Mouse (Mus musculus): ENCODE data around the gene Pmepa1. TPM values are rescaled to one million over a fixed set of nuclear protein-coding genes. Genes with fewer than 3 reads are reported as not detected.

The Pmepa1 gene
- polyA plus RNA-seq, 1 experiment from 2014 or later: 4.1 TPM

GRCm38 (mm10) chr2:173217763-173218258 lies 58.5 kb downstream of the Pmepa1 start:
- Histone ChIP-seq H3K4me2 (ENCODE audit: low read depth, low read length) (no peak overlapping the region), H3K36me3 (ENCODE audit: control insufficient read depth, insufficient read depth) (no peaks in the 10 kb centered on the region), H3K9ac (ENCODE audit: low read length) (no peak overlapping the region), H3K4me1 (ENCODE audit: control insufficient read depth, insufficient read depth, low read length) (no peaks in the 10 kb centered on the region; the same call in 1 of the 2 replicates), H3K27me3 (ENCODE audit: control insufficient read depth, insufficient read depth, low read length) (0 out of 2 replicates have a peak, but pooled peaks cover 2% of the 10 kb centered on the region), H3K27ac (ENCODE audit: low read length) (no peak overlapping the region), H3K9me3 (replicated peaks; ENCODE audit: control insufficient read depth, low read length) (peaks cover 10% of the 10 kb centered on the region), H3K4me3 (ENCODE audit: low read length) (no peak overlapping the region)
- WGBS: 88% methylated on average over 5 of the region's 5 CpGs
- no peak for ATAC-seq (replicated peaks; ENCODE audit: extremely low read depth, insufficient read depth, low FRiP score)

DNA sequence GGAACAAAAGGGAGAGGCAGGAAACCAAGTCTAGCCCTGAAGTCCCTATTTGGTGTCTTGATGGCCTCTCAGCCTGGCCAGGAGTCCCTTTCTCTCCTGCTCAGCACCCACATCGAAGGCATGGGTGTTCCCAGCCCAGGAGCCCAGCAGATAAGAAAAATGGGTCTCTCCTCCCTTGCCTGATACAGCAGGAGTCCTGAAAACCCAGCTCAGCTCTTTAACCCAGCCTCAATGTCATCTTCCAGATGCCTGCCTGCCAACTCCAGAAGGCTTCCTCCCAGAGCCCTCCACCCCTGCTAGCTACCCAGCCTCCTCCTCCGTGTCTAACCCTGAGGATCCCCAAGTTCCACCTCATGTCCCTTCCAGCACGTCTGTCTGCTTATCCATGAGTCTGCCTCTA lies 59.1 kb downstream of the Pmepa1 start:
- H3K27me3 ChIP-seq (ENCODE audit: control insufficient read depth, insufficient read depth, low read length): 0 out of 2 replicates have a peak, but pooled peaks cover 2% of the 10 kb centered on the region
- WGBS: 54% methylated on average over 3 of the region's 3 CpGs
- ATAC-seq (replicated peaks; ENCODE audit: extremely low read depth, insufficient read depth, low FRiP score): no peak

DNA sequence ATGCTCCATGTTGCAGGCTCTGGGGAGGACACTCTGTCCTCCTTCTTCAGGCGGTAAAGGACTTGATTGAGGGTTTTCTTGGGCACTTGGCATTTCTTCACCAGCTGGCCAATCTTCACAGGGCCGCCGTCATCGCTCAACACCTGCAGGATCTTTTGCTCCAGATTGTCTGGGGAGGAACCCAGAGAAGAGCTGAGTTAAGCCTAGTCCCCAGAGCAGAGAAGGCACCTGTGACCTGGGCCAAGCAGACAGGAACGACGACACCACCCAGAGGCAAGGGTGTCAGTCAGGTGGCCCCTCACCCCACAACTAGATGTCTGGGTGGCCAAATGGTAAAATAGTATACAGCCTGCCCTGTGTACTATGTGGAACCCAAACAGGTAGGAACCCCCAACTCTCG lies 59.5 kb downstream of the Pmepa1 start:
- 78% methylated on average over 7 of the region's 7 CpGs for WGBS
- no peak overlapping the region for H3K9ac ChIP-seq (ENCODE audit: low read length)
- H3K4me1 ChIP-seq (ENCODE audit: control insufficient read depth, insufficient read depth, low read length): no peaks in the 10 kb centered on the region; the same call in 1 of the 2 replicates
- ATAC-seq (replicated peaks; ENCODE audit: extremely low read depth, insufficient read depth, low FRiP score): no peak
- no peaks in the 10 kb centered on the region for H3K36me3 ChIP-seq (ENCODE audit: control insufficient read depth, insufficient read depth)
- H3K9me3 ChIP-seq (replicated peaks; ENCODE audit: control insufficient read depth, low read length): peaks cover 10% of the 10 kb centered on the region
- H3K27ac ChIP-seq (ENCODE audit: low read length): no peak overlapping the region
- H3K27me3 ChIP-seq (ENCODE audit: control insufficient read depth, insufficient read depth, low read length): 0 out of 2 replicates have a peak, but pooled peaks cover 2% of the 10 kb centered on the region
- no peak overlapping the region for H3K4me3 ChIP-seq (ENCODE audit: low read length)
- no peak overlapping the region for H3K4me2 ChIP-seq (ENCODE audit: low read depth, low read length)

More for the DNA sequence above, 59.1 kb downstream of the Pmepa1 start:
- no peak overlapping the region for H3K9ac ChIP-seq (ENCODE audit: low read length)
- no peak overlapping the region for H3K4me2 ChIP-seq (ENCODE audit: low read depth, low read length)
- H3K27ac ChIP-seq (ENCODE audit: low read length): no peak overlapping the region
- peaks cover 10% of the 10 kb centered on the region for H3K9me3 ChIP-seq (replicated peaks; ENCODE audit: control insufficient read depth, low read length)
- H3K4me1 ChIP-seq (ENCODE audit: control insufficient read depth, insufficient read depth, low read length): no peaks in the 10 kb centered on the region; the same call in 1 of the 2 replicates
- H3K36me3 ChIP-seq (ENCODE audit: control insufficient read depth, insufficient read depth): no peaks in the 10 kb centered on the region
- H3K4me3 ChIP-seq (ENCODE audit: low read length): no peak overlapping the region

DNA sequence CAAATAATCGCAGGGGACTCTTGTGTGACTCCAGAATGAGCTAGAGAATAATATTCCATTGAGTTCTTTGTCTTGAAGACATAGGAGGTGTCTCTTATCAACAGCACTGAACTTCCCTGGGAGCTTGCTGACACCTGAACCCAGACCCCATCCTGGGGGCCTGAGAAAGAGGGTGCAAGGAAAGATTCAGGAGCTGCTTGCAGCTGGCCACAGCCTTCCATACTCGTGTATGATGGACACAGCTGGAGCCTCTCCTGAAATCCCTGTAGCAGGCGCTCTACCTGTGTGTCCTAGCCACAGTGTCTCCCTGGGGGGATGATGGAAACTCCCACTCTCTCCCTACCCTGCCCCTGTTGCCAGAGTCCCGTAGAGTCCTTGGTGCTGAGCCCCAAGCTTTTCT lies 64.1 kb downstream of the Pmepa1 start:
- Histone ChIP-seq H3K27me3 (ENCODE audit: control insufficient read depth, insufficient read depth, low read length) (no peaks in the 10 kb centered on the region), H3K4me2 (ENCODE audit: low read depth, low read length) (no peak overlapping the region), H3K27ac (ENCODE audit: low read length) (no peak overlapping the region), H3K9ac (ENCODE audit: low read length) (no peak overlapping the region), H3K4me1 (ENCODE audit: control insufficient read depth, insufficient read depth, low read length) (no peaks in the 10 kb centered on the region), H3K36me3 (ENCODE audit: control insufficient read depth, insufficient read depth) (no peaks in the 10 kb centered on the region), H3K4me3 (ENCODE audit: low read length) (no peak overlapping the region), H3K9me3 (replicated peaks; ENCODE audit: control insufficient read depth, low read length) (peaks cover 10% of the 10 kb centered on the region)
- WGBS: 60% methylated on average over 4 of the region's 4 CpGs
- ATAC-seq (replicated peaks; ENCODE audit: extremely low read depth, insufficient read depth, low FRiP score): no peak

DNA sequence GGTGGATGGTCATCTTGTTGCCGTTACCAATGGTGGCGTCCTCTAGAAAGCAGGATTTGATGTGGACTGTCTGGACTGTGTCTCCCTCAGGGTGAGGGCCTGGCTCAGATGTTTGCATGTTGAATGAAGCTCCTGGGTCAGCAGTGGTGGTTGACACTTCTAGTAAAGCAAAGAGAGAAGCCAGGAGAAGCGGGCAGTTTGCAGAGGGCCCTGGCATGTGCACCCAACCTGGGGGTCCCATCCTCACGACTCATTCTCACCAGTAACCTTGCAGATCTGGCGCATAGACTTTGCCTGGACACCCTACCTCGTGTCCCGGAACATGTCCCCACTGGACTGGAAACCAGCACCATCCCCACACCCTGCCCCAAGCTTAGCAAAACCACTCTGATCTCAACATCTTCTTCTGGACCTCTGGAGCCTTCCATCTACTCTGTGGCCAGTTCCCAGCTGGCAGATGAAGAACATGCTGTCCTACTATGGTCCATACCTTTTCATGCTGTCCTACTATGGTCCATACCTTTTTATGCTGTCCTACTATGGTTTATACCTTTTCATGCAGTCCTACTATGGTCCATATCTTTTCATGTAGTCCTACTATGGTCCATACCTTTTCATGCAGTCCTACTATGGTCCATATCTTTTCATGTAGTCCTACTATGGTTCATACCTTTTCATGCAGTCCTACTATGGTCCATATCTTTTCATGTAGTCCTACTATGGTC lies 67.1 kb downstream of the Pmepa1 start:
- no peak overlapping the region for H3K27ac ChIP-seq (ENCODE audit: low read length)
- ATAC-seq (replicated peaks; ENCODE audit: extremely low read depth, insufficient read depth, low FRiP score): no peak
- no peaks in the 10 kb centered on the region for H3K27me3 ChIP-seq (ENCODE audit: control insufficient read depth, insufficient read depth, low read length)
- H3K36me3 ChIP-seq (ENCODE audit: control insufficient read depth, insufficient read depth): no peaks in the 10 kb centered on the region
- no peaks in the 10 kb centered on the region for H3K4me1 ChIP-seq (ENCODE audit: control insufficient read depth, insufficient read depth, low read length)
- H3K9ac ChIP-seq (ENCODE audit: low read length): no peak overlapping the region
- WGBS: 91% methylated on average over 7 of the region's 7 CpGs
- H3K9me3 ChIP-seq (replicated peaks; ENCODE audit: control insufficient read depth, low read length): peaks cover 9% of the 10 kb centered on the region
- H3K4me2 ChIP-seq (ENCODE audit: low read depth, low read length): no peak overlapping the region
- no peak overlapping the region for H3K4me3 ChIP-seq (ENCODE audit: low read length)

GRCm38 (mm10) chr2:173207051-173207450 lies 69.3 kb downstream of the Pmepa1 start:
- no peaks in the 10 kb centered on the region for H3K4me1 ChIP-seq (ENCODE audit: control insufficient read depth, insufficient read depth, low read length)
- ATAC-seq (replicated peaks; ENCODE audit: extremely low read depth, insufficient read depth, low FRiP score): no peak
- H3K36me3 ChIP-seq (ENCODE audit: control insufficient read depth, insufficient read depth): no peaks in the 10 kb centered on the region
- H3K27me3 ChIP-seq (ENCODE audit: control insufficient read depth, insufficient read depth, low read length): no peaks in the 10 kb centered on the region
- H3K4me3 ChIP-seq (ENCODE audit: low read length): no peak overlapping the region
- no peak overlapping the region for H3K9ac ChIP-seq (ENCODE audit: low read length)
- H3K9me3 ChIP-seq (replicated peaks; ENCODE audit: control insufficient read depth, low read length): peaks cover 5% of the 10 kb centered on the region
- no peak overlapping the region for H3K4me2 ChIP-seq (ENCODE audit: low read depth, low read length)
- no peak overlapping the region for H3K27ac ChIP-seq (ENCODE audit: low read length)
- WGBS: 90% methylated on average over 3 of the region's 3 CpGs

GRCm38 (mm10) chr2:173205563-173206099 lies 70.7 kb downstream of the Pmepa1 start:
- WGBS: 88% methylated on average over 14 of the region's 14 CpGs
- Histone ChIP-seq H3K36me3 (ENCODE audit: control insufficient read depth, insufficient read depth) (no peaks in the 10 kb centered on the region), H3K27me3 (ENCODE audit: control insufficient read depth, insufficient read depth, low read length) (no peaks in the 10 kb centered on the region), H3K4me1 (ENCODE audit: control insufficient read depth, insufficient read depth, low read length) (no peaks in the 10 kb centered on the region), H3K4me2 (ENCODE audit: low read depth, low read length) (no peak overlapping the region), H3K27ac (ENCODE audit: low read length) (no peak overlapping the region), H3K9me3 (replicated peaks; ENCODE audit: control insufficient read depth, low read length) (peaks cover 5% of the 10 kb centered on the region), H3K4me3 (ENCODE audit: low read length) (no peak overlapping the region), H3K9ac (ENCODE audit: low read length) (no peak overlapping the region)
- ATAC-seq (replicated peaks; ENCODE audit: extremely low read depth, insufficient read depth, low FRiP score): no peak

DNA sequence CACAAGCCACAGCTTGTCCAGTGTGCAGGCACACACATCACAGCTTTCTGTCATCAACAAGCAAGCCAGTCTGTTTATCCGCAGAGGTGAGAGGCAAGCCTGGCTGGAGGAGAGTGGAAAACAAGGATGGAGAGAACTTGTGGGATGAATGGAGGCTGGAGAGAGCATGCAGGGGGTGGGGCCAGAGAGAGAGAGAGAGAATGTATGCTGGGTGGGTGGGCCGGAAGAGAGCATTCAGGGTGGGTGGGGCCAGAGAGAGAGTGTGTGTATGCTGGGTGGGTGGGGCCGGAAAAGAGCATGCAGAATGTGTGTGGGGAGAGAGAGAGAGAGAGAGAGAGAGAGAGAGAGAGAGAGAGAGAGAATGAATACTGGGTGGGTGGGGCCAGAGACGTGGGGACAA lies 71.7 kb downstream of the Pmepa1 start:
- WGBS: 63% methylated on average over 4 of the region's 4 CpGs
- Histone ChIP-seq H3K27ac (ENCODE audit: low read length) (no peak overlapping the region), H3K9ac (ENCODE audit: low read length) (no peak overlapping the region), H3K27me3 (ENCODE audit: control insufficient read depth, insufficient read depth, low read length) (no peaks in the 10 kb centered on the region), H3K9me3 (replicated peaks; ENCODE audit: control insufficient read depth, low read length) (peaks cover 5% of the 10 kb centered on the region), H3K4me2 (ENCODE audit: low read depth, low read length) (no peak overlapping the region), H3K36me3 (ENCODE audit: control insufficient read depth, insufficient read depth) (no peaks in the 10 kb centered on the region), H3K4me1 (ENCODE audit: control insufficient read depth, insufficient read depth, low read length) (no peaks in the 10 kb centered on the region), H3K4me3 (ENCODE audit: low read length) (no peak overlapping the region)
- ATAC-seq (replicated peaks; ENCODE audit: extremely low read depth, insufficient read depth, low FRiP score): no peak

- H3K9me3 ChIP-seq (replicated peaks; ENCODE audit: control insufficient read depth, low read length): peaks cover 5% of the 10 kb centered on the region
- no peak overlapping the region for H3K9ac ChIP-seq (ENCODE audit: low read length)
- H3K27me3 ChIP-seq (ENCODE audit: control insufficient read depth, insufficient read depth, low read length): no peaks in the 10 kb centered on the region
- H3K4me1 ChIP-seq (ENCODE audit: control insufficient read depth, insufficient read depth, low read length): no peaks in the 10 kb centered on the region
- H3K27ac ChIP-seq (ENCODE audit: low read length): no peak overlapping the region
- H3K4me3 ChIP-seq (ENCODE audit: low read length): no peak overlapping the region
- H3K4me2 ChIP-seq (ENCODE audit: low read depth, low read length): no peak overlapping the region
- H3K36me3 ChIP-seq (ENCODE audit: control insufficient read depth, insufficient read depth): no peaks in the 10 kb centered on the region
- WGBS: 85% methylated on average over 3 of the region's 3 CpGs
- ATAC-seq (replicated peaks; ENCODE audit: extremely low read depth, insufficient read depth, low FRiP score): no peak
Measured at GRCm38 (mm10) chr2:173203726-173204125, 72.6 kb downstream of the Pmepa1 start.

Measured in heart, embryonic 16.5 days (tissue).